Mouse (Mus musculus): Measurements from ENCODE around the gene Slc35b2.
A peak's percentile ranks its signal among the peaks of the same experiment; 100 is the strongest.

DNA sequence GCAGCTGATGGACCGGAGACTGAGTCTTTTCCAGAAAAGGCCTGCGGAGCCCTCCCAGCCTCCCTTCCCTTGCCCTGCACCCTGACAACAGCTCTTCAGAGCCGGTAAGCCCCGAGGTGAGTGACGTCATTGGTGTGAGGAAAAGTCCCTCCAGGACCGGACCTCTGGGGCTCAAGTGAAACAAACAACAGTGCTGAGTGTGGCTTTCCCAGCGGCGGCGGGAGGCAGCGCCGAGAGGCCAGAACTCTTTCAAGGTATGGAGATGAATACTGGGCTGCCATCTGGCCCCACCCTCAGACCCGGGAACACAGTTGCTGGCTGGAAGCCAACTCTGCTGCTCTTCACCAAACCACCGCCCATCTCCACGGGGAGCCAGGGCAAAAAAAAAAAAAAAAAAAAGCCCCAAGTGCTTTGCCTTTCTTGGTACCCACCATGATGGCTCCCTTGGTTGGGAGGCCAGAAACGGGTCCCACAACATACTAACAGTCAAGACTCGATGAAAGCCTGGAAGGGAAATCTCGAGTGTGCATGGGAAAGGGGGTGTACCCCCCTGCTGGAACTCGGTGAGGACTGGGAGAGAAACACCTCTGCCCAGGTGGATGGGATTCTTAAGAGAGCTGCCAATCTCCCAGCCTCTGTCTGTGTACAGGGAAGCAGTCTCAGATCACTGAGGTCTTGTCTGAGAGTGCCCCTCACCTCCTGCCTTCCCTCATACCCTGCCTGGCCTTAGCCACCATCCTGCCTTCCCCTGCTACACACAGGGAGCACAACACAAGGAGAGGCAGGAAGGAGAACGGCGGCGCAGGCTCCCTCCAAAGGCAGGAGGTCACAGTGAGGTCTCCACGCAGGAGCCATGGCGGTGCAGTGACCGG lies 19.4 kb upstream of the Slc35b2 start:
- TF ChIP-seq CHD2 (IDR thresholded peaks at IDR 0.05; ENCODE audit: low read length) (no peak), ZNF384 (IDR thresholded peaks at IDR 0.05; ENCODE audit: low read depth, low read length) (peak; percentile 84), BHLHE40 (IDR thresholded peaks at IDR 0.05; ENCODE audit: low read depth, low read length) (no peak), POLR2A (IDR thresholded peaks at IDR 0.05; ENCODE audit: low read depth, low read length) (no peak), MEF2A (IDR thresholded peaks at IDR 0.05; ENCODE audit: borderline replicate concordance, low read depth, low read length) (no peak), IRF4 (IDR thresholded peaks at IDR 0.05; ENCODE audit: low read depth, low read length) (peak; percentile 51; the same call in 1 of the 2 replicates), TBP (conservative IDR thresholded peaks at IDR 0.05; ENCODE audit: low read depth, low read length) (no peak)

Measured in CH12.LX (cell line).